Mouse (Mus musculus) erythroblast, adult 5-6 weeks (primary cell): ENCODE measurements around the gene Cideb. TPM values are rescaled to one million over a fixed set of nuclear protein-coding genes. Genes with fewer than 3 reads are reported as not detected.

Experiments
- ATAC-seq: replicated peaks from 2 replicates; pipeline ENCODE4 v1.8.0; 2016; ENCODE audit warnings: moderate number of reproducible peaks, mild to moderate bottlenecking, moderate TSS enrichment, inconsistent platforms; ENCODE audit not compliant: poor library complexity, low FRiP score, severe bottlenecking
- total RNA-seq, 2 experiments: library from RNA; stranded (forward) in 1 of 2; stranded (reverse) in 1 of 2; fragments of 150-400 nt in 1 of 2; fragments of 200-764, 138-1000 nt in 1 of 2; gene quantifications; 2 replicates each; pipeline versions ENCODE4 v1.2.3 to v1.2.4; 2015 to 2017; ENCODE audit warnings: low replicate concordance in 2 of 2

The Cideb gene
- total RNA-seq, 2 experiments from 2014 or later = 0.94 TPM; not detected in 1

DNA sequence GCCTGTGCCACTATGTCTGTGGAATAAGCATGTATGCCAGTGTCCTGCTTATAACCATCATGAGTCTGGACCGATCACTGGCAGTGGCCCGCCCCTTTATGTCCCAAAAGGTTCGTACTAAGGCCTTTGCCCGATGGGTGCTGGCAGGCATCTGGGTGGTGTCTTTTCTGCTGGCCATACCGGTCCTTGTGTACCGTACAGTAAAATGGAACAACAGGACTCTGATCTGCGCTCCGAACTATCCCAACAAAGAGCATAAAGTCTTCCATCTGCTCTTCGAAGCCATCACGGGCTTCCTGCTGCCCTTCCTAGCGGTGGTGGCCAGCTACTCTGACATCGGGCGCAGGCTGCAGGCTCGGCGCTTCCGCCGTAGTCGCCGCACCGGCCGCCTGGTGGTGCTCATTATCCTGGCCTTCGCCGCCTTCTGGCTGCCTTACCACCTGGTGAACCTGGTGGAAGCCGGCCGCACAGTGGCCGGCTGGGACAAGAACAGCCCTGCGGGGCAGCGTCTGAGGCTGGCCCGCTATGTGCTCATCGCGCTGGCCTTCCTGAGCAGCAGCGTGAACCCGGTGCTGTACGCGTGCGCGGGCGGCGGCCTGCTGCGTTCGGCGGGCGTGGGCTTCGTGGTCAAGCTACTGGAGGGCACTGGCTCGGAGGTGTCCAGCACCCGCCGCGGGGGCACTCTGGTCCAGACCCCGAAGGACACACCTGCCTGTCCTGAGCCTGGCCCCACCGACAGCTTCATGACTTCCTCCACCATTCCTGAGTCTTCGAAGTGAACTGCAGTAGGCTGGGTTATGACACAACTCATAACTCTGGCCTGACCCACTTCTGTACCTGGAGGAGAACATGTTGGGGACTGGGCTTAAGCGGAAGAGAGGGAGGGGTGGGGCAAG is 9.5 kb upstream of the Cideb start:
- no peak for ATAC-seq

GRCm38 (mm10) chr14:55765696-55766095 is 7.4 kb upstream of the Cideb start, which contains the start of gene Ltb4r1:
Gene Ltb4r1, plus strand, starts transcription at chr14:55765962.
- no peak for ATAC-seq

DNA sequence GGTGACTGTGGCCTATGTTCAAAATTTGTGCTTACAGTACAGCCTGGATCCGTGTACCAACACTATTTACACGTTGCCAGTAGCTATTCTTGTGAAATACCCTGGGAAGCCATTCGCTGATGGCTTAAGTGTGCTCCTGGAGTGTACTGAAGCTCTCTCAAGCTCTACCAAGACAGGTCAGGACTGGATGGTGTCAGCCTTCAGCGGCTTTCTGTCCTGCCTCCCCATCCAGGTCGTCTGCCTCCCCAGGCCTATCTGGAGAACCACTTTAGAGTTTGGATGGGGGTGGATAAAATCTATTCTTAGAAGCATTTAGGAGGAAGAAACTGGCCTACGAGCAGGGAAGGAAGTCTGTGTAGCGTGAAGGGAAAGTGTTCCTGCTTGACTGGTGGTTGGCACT is 4.9 kb upstream of the Cideb start:
- ATAC-seq = no peak

DNA sequence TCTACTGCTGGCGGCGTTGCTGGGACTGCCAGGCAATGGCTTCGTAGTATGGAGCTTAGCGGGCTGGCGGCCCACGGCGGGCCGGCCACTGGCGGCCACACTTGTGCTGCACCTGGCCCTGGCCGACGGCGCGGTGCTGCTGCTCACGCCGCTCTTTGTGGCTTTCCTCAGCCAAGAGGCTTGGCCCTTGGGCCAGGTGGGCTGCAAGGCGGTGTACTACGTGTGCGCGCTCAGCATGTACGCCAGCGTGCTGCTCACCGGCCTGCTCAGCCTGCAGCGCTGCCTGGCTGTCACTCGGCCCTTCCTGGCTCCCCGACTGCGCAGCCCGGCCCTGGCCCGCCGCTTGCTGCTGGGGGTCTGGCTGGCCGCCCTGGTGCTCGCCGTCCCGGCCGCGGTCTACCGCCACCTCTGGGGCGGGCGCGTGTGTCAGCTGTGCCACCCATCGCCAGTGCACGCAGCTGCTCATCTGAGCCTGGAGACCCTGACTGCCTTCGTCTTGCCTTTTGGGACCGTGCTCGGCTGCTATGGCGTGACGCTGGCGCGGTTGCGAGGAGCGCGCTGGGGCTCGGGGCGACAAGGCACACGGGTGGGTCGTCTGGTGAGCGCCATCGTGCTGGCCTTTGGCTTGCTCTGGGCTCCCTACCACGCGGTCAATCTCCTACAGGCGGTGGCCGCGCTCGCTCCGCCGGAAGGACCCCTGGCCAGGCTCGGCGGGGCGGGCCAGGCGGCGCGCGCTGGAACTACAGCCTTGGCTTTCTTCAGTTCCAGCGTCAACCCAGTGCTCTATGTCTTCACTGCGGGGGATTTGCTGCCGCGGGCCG is 4.0 kb upstream of the Cideb start:
- ATAC-seq = no peak

GRCm38 (mm10) chr14:55761163-55761562 is 2.9 kb upstream of the Cideb start, which contains the start of gene Ltb4r2:
Gene Ltb4r2, plus strand, starts transcription at chr14:55761428.
- ATAC-seq = no peak

DNA sequence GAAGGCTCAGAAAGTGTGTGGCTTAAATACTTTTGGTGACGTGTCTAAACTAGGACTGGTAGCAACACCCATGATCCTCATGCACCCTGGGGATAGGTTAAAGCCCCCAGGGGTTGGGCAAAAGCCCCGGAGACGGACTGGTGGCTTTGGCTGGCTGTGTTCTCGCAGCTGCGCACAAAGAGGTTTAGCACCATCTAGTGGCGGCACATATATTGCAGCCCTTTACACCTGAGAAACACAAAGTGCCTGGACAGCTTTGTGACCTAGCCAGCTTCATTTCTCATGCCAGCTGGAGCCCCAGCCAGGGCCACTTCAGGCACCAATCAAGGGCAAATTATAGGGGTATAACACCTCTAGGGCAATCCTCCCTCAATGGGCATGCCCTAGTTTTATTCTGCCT is 1.9 kb upstream of the Cideb start:
- ATAC-seq = peak; percentile 50; the same call in 1 of the 2 replicates

DNA sequence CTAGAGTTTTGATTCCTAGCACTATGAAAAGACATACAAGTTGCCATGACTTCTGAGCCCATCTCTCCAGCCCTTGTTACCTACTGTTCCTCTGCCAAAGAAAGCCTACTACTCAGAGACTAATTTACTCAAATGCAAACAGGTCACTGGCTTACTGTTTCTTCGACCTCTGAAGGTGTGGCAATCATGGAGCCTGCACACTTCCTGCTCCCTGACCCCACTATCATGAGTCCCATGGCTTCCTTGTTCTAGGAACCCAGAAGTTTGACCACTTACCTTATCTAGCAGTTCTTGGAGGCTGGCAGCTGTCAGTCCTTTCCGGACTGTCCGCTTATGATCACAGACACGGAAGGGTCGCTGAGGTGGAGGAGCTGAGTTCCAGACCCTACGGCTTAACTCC is 692 bp downstream of the Cideb start:
- no peak for ATAC-seq

GRCm38 (mm10) chr14:55747051-55747847 is 11.0 kb downstream of the Cideb start:
- ATAC-seq = no peak

DNA sequence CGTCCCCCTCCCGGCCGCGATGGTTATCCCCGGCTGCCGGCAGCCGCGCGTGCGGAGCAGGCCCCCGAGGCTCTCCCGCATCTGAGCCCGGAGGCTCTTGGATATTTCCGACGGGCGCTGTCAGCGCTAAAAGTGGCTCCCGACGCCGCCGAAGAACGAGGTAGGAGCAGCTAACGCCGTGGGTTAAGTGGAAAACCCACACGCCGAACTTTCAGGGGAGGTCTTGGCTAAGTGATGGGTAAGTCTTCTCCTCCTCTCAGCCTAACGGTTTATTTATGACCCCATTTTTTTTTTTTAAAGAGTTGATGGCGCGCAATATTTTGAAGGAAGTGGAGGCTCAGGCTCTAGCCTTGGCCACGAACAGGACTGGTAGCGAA is 12.4 kb downstream of the Cideb start:
- 0 out of 2 replicates have a peak, but pooled peaks have one; percentile 6 for ATAC-seq

- ATAC-seq = peak; percentile 74
These were observed 12.9 kb downstream of the Cideb start, which contains the start of the genes Dhrs1 and Nop9 for GRCm38 (mm10) chr14:55745180-55745860. Gene Dhrs1, minus strand, starts transcription at chr14:55745690. Gene Nop9, plus strand, starts transcription at chr14:55745693.

DNA sequence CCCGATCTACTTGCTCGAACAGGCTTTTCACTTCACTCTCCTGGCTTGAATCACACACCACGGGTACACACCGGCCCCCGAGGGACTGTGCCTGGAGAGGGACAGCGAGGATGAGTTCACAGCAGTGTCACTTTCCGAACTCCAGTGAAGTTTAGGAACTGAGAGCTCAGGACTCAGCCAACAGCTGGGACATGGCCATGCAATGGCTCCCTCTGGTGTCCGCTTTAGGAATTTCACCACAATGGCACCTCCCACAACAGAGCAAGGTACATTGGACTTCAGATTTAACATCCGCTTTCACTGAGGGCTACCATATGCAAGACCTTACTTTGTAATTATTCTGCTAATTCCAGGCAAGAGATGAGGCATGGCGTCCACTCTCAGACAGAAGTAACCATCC is 14.5 kb downstream of the Cideb start:
- peak; percentile 67 for ATAC-seq

DNA sequence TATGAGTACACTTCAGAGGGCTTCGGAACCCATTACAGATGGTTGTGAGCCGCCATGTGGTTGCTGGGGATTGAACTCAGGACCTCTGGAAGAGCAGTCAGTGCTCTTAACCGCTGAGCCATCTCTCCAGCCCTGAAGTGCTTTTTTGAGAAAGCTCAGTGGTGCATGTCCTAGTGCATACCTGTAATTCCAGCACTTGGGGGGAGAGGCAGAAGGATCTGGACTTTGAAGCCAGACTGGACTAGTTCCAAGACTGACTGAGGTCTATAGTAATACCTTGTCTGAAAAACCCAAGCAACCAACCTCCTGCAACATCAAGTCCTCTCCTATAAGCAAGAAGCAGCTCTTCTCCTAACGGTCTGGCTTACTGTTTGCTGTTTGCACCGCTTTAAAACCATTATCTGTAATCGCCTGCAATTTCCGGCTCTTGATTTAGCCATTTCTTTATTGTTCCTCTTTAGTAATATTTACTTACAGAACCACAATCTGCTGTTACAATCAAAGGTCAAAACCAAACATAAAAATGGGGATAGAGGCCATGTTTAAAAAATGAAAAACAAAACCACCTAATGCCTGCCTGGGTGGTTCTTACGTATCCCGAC is 21.1 kb downstream of the Cideb start:
- ATAC-seq = no peak

DNA sequence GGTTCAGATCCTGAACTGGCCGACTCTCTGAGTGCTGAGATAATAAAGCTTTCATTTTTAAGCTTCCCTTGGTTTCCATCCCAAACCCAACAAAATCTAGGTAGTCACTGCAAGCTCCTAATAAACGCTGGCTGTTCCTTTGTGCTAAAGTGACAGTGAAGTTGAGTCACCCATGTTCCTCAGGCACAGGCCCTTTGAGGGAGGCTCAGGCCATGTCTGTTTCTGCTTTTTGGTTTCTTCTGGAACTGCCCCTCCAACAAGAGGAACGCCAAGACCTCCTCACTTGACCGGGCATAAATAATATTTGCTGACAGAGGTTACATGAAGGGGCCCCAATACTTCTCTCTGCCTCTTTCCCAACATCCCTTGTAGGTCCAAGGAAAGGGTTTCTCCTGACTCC is 22.5 kb downstream of the Cideb start:
- ATAC-seq = no peak

DNA sequence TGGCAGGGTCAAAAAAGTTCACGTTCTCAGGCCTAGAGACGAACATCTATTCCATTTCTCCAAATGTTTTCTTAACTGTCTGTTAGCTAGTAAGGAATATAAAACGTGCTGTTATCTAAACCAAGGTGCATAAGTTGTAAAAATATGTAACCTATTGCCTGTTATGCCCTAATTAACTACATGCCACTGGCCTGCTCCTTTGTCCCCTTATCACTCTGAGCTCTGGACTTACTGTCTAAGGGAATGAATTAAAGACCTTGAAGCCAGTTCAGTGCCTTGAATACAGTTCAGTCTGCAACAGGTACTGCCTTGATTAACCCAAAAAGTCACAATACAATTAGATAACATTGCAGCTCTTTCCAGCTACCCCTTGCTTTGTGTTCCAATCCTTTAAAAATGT is 22.9 kb downstream of the Cideb start:
- ATAC-seq = no peak

- no peak for ATAC-seq
These were observed 23.4 kb downstream of the Cideb start for GRCm38 (mm10) chr14:55734869-55735268.

DNA sequence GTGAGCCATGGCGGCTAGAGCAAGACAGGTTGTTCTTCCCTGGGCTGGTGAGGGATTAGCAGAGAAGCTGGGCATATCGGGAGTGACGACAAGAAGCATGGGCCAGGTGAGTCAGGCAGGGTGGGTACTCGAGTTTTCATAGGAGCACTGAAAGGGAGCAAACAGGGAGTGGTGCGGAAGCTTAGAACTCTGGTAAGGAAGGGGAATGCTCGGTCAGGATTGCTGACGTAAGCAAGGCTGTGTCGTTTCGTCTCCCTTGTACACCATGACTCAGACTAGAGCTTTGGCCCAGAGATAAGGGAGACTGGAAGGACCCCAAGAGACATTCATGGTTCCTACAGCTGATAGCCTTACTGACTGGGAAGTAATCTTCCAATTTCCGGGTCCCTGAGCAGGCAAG is 24.4 kb downstream of the Cideb start:
- no peak for ATAC-seq

DNA sequence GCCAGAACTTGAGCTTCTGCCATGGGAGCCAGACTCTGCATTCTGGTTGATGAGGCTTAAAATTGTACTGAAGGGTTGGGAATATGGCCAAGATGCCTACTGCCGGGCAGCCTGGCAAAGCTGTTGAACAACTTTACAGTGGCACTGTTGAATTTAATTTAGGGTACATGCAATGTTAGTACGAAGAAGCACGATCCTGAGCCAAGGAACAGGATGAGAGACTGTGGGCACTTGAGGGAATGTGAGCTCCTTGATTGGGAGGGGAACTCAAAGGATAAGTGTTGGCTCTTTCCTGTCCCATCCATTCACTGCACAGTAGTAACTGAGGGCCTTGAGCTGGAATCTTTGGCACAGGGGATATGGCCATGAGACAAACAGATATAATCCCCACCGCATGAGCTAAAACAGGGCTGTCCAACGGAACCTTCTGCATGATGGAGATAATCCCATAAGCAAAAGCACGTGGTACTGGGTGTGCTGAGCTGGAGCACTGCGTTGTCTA is 27.7 kb downstream of the Cideb start:
- no peak for ATAC-seq

DNA sequence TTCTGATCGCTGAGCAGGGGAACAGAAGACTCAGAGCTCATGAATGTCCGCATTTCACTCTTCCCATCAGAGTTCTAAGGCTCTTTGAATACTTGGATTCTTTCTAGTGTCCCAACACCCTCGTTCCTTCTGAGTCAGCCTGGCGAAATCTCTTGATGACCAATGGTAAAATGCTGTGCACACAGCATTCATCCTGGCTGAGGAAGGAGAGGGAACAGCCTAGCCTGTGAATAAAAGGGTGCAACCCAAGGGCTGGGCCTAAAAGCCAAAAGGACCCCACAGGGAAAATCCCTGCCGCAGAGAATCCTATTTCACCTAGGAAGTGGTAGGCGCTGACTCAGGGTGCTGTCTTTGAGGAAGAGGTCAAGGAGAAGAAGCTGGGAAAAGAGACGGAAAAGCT is 28.1 kb downstream of the Cideb start:
- no peak for ATAC-seq
